Mouse (Mus musculus) adrenal gland, adult 10 weeks (tissue): ENCODE data around the gene Impg2. TPM values are rescaled to one million over a fixed set of nuclear protein-coding genes. Genes with fewer than 3 reads are reported as not detected.

Source experiments
- polyA plus RNA-seq: library from polyadenylated mRNA; stranded (reverse); fragments of 350-450 nt; fragmentation: Illumina TruSeq; extraction: RNeasy Lipid Tissue Mini Kit (QIAGEN cat#74804); gene quantifications from one replicate; pipeline ENCODE4 v1.2.3, GENCODE M21; 2014; ENCODE audit warnings: low read depth, low replicate concordance

Gene Impg2
- 1.1 TPM for polyA plus RNA-seq

GRCm38 (mm10) chr16:56204051-56204450 lies at the start of gene Impg2:
TSS of gene Impg2 (plus strand) at chr16:56204313.

Other genes with a start within 250 kb of the Impg2 start
- gene Rpl24, start 238.0 kb upstream of the Impg2 start, polyA plus RNA-seq, result 332 TPM
- 43.8 TPM for gene Zbtb11, start 230.4 kb upstream of the Impg2 start, polyA plus RNA-seq
- gene Pcnp, start 174.6 kb upstream of the Impg2 start, polyA plus RNA-seq, result 420 TPM
- gene Trmt10c, start 166.5 kb upstream of the Impg2 start, polyA plus RNA-seq, result 92.3 TPM
- 34.6 TPM for gene Senp7, start 156.0 kb upstream of the Impg2 start, polyA plus RNA-seq